Mouse (Mus musculus) G1E (cell line): ENCODE data around the gene Apold1.

Experiments used
- CTCF ChIP-seq: IDR thresholded peaks from 2 replicates; pipeline ENCODE4 v1.5.1; 2012; ENCODE audit warnings: low read depth, low read length, inconsistent platforms, mixed read lengths
- GATA1 ChIP-seq: IDR thresholded peaks from 2 replicates; pipeline ENCODE4 v1.6.1; 2012; ENCODE audit warnings: borderline replicate concordance, low read length, inconsistent platforms, mixed read lengths
- GATA2 ChIP-seq: IDR thresholded peaks from 2 replicates; pipeline ENCODE4 v1.6.1; 2012; ENCODE audit warnings: low read depth, low read length, inconsistent platforms, borderline replicate concordance
- POLR2AphosphoS5 ChIP-seq: IDR thresholded peaks from 2 replicates; pipeline ENCODE4 v1.6.1; 2012; ENCODE audit warnings: low read depth, low read length, inconsistent platforms; ENCODE audit not compliant: insufficient replicate concordance
- TAL1 ChIP-seq: conservative IDR thresholded peaks from 2 replicates; pipeline ENCODE4 v1.6.1; 2012; ENCODE audit warnings: low read depth, low read length, inconsistent platforms, mixed read lengths

- TF ChIP-seq GATA1 (no peak), CTCF (no peak), TAL1 (no peak), GATA2 (no peak), POLR2AphosphoS5 (no peak)
These were observed 14.8 kb upstream of the Apold1 start for GRCm38 (mm10) chr6:134966681-134967080.
